Mouse (Mus musculus) heart, postnatal 0 days (tissue): Measurements from ENCODE around the gene Prkch. TPM values are rescaled to one million over a fixed set of nuclear protein-coding genes. Genes with fewer than 3 reads are reported as not detected.

ENCODE experiments used
- ATAC-seq: fragments of 200-750 bp; cut with Nextera tagmentation; 2 replicates; pipeline ENCODE4 v1.8.0; 2017; ENCODE audit warnings: low read depth, moderate number of reproducible peaks, moderate library complexity; ENCODE audit not compliant: insufficient read depth
- DNase-seq: peaks from one replicate; pipeline ENCODE4 v3.0.0-alpha.2; 2016; ENCODE audit warnings: low spot score
- H3K27ac ChIP-seq: fragments of 300-500 bp; sonication (generic); 2 replicates; pipeline ENCODE4 v1.5.1; 2014; ENCODE audit warnings: low read depth, mild to moderate bottlenecking
- H3K27me3 ChIP-seq: fragments of 300-500 bp; sonication (generic); 2 replicates; pipeline ENCODE4 v1.6.1; 2014; ENCODE audit warnings: low read length, mixed read lengths; ENCODE audit not compliant: control insufficient read depth, insufficient read depth
- H3K36me3 ChIP-seq: fragments of 300-500 bp; sonication (generic); replicated peaks from 2 replicates; pipeline ENCODE4 v1.6.1; 2014; ENCODE audit warnings: low read length, mixed read lengths; ENCODE audit not compliant: control insufficient read depth, insufficient read depth
- H3K4me1 ChIP-seq: fragments of 300-500 bp; sonication (generic); 2 replicates; pipeline ENCODE4 v1.6.1; 2014; ENCODE audit warnings: antibody characterized with exemption; ENCODE audit not compliant: control insufficient read depth, insufficient read depth
- H3K4me2 ChIP-seq: fragments of 300-500 bp; sonication (generic); 2 replicates; pipeline ENCODE4 v1.6.1; 2014; ENCODE audit warnings: low read depth, mild to moderate bottlenecking, low read length, moderate library complexity
- H3K4me3 ChIP-seq: fragments of 300-500 bp; sonication (generic); 2 replicates; pipeline ENCODE4 v1.5.1; 2014; ENCODE audit warnings: low read depth, low read length
- H3K9ac ChIP-seq: fragments of 300-500 bp; sonication (generic); replicated peaks from 2 replicates; pipeline ENCODE4 v1.6.1; 2014; ENCODE audit warnings: low read depth, low read length, mixed read lengths
- H3K9me3 ChIP-seq: fragments of 300-500 bp; sonication (generic); replicated peaks from 2 replicates; pipeline ENCODE4 v1.6.1; 2016; ENCODE audit warnings: low read length; ENCODE audit not compliant: control insufficient read depth
- CTCF ChIP-seq: IDR thresholded peaks from 2 replicates; pipeline ENCODE4 v1.5.1; 2016; ENCODE audit warnings: antibody characterized with exemption, control low read depth, low read depth
- EP300 ChIP-seq: IDR thresholded peaks from 2 replicates; pipeline ENCODE4 v1.6.1; 2016; ENCODE audit warnings: antibody characterized with exemption, low read depth
- WGBS: fragments of 180-500 bp; shearing (Covaris S2); extraction: QIAGEN DNeasy Blood & Tissue Kit; methylation state at CpG from one replicate; pipeline ENCODE4 v1.1.7; 2014; 5-methylcytosine and 5-hydroxymethylcytosine counted together
- polyA plus RNA-seq: library from polyadenylated mRNA; unstranded; fragments of >200 nt; fragmentation: Nextera tagmentation; extraction: Ambion mirVana; gene quantifications from 2 replicates; pipeline ENCODE4 v1.2.1, GENCODE M21; 2015
- total RNA-seq: library from RNA; depleted of rRNA; stranded (reverse); fragments of >200 nt; gene quantifications from 2 replicates; pipeline ENCODE4 v1.2.3, GENCODE M21; 2014; ENCODE audit warnings: low replicate concordance

Gene Prkch
- total and polyA plus RNA-seq, 2 experiments from 2014 or later = 7.9 to 20.5 TPM

DNA sequence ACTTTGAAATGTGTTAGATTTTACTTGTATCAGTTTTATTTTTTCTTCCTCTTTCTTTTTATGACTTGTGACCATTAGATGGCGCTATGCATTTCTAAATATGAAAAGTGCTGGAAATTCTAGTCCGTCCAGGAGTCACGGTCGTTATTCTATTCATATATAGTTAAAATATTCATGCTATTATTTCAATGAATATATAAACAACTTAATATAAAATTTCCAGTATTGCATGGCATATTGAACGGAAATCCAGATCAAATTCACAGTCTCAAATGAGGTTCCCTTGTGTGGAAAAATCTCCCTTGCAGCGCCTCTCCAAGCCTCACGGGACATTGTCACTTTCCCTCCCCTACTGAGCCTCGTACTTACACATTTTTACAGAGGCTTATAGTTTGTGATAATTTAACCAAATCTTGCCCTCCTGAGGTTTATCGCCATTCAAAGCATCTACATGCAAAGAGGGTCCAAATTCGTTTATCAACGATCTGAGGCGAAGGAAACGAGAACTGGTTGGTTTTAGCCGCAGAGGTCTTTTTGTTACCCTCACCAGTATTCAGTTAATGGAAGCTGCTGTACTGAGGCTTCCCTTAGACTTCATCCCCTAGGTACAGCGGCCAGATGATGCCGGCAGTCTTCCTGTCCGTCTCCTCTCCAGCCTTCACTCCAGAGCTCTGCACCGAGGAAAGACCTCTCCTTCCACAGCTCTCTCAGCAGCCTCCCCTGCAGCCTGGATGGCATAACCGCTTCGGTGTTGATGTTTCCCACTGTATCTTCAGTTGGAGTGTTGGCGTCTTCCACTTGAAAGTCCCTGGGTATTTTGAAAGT is 19.6 kb upstream of the Prkch start:
- TF ChIP-seq EP300 = no peak
- TF ChIP-seq CTCF = peak; percentile 49
- Histone ChIP-seq H3K9me3 (no peaks in the 10 kb centered on the region), H3K27me3 (no peaks in the 10 kb centered on the region), H3K36me3 (no peaks in the 10 kb centered on the region), H3K27ac (no peak overlapping the region), H3K9ac (peak overlapping the region; percentile 51; the same call in 1 of the 2 replicates), H3K4me2 (peak overlapping the region; percentile 80), H3K4me3 (peak overlapping the region; percentile 43), H3K4me1 (no peaks in the 10 kb centered on the region)
- DNase-seq (peak; percentile 58), ATAC-seq (no peak)
- 8% methylated on average over 21 of the region's 21 CpGs for WGBS

DNA sequence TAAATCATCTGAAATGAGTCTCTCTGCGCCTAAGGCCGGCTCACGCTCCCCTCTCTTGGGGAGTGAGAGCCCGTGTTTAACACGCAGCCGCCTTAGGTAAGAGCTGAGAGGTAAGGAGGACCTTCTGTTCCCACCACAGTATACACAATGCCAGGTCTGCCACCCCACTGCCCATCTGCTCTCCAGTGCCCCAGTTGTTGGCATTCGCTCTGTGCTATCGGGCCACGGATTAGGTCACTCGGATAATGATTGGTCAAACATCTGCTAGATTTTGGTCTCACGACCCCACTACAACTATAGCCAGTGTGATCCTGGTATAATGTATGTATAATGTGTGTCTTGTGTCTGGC is 19.0 kb upstream of the Prkch start:
- H3K27ac ChIP-seq = no peak overlapping the region
- ATAC-seq = no peak

DNA sequence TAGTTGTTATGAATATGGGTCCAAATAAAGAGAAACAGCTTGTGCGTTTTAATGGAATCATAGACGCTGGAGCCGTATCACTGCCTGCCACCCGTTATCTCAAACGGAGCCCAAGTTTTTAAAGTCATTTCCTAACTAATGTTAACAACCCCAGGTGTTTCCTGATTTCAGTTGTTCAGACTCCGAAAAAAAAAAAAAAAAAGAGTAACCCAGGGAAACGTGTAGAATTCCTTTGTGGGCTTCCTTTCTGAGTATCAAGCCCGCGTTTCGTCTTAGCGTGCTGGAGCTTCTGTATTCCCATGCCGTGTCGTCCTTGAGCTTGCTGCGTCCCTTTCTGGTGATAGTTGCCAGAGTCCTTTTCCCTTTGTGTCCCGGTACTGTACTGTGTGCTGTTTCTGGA is 10.0 kb upstream of the Prkch start:
- H3K9me3 ChIP-seq = no peaks in the 10 kb centered on the region
- DNase-seq (peak; percentile 37), ATAC-seq (peak; percentile 41)
- H3K4me3 ChIP-seq = peak overlapping the region; percentile 22
- TF ChIP-seq CTCF = no peak
- peak; percentile 47; the same call in 1 of the 2 replicates for TF ChIP-seq EP300
- 0 out of 2 replicates have a peak overlapping the region, but pooled peaks have one; percentile 14 for H3K9ac ChIP-seq
- no peaks in the 10 kb centered on the region for H3K36me3 ChIP-seq
- no peaks in the 10 kb centered on the region for H3K4me1 ChIP-seq
- H3K27me3 ChIP-seq = no peaks in the 10 kb centered on the region
- 23% methylated on average over 15 of the region's 15 CpGs for WGBS
- H3K27ac ChIP-seq = peak overlapping the region; percentile 61
- H3K4me2 ChIP-seq = peak overlapping the region; percentile 56

More for the DNA sequence above, 19.0 kb upstream of the Prkch start:
- TF ChIP-seq CTCF = no peak
- TF ChIP-seq EP300 = no peak
- Histone ChIP-seq H3K9ac (0 out of 2 replicates have a peak overlapping the region, but pooled peaks have one; percentile 51), H3K4me1 (no peaks in the 10 kb centered on the region), H3K4me3 (peak overlapping the region; percentile 43; the same call in 1 of the 2 replicates), H3K36me3 (no peaks in the 10 kb centered on the region), H3K9me3 (no peaks in the 10 kb centered on the region), H3K27me3 (no peaks in the 10 kb centered on the region), H3K4me2 (peak overlapping the region; percentile 80)
- DNase-seq = no peak
- WGBS = 60% methylated on average over 11 of the region's 11 CpGs

DNA sequence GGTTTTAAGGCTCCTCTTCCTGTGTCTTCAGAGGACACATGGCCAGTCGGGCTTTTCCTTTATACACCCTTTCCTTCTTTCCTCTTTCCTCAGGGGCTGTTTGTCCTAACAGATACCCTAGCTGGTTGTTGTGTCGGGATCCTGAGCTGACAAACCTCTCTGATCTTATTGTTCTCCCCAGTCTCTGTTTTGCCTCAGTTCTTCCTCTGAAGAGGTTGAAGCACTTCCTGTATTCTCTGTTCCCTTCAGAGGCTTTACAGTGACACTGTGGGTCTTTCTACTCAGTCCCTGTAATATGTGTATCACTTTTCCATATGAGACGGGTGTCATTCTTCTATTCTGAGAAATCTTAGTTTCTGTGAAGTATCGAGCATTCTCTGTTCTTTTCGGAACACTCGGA is 6.5 kb upstream of the Prkch start:
- no peak overlapping the region for H3K4me3 ChIP-seq
- H3K36me3 ChIP-seq = no peaks in the 10 kb centered on the region
- H3K9me3 ChIP-seq = no peaks in the 10 kb centered on the region
- H3K9ac ChIP-seq = no peak overlapping the region
- no peak overlapping the region for H3K4me2 ChIP-seq
- H3K27ac ChIP-seq = no peak overlapping the region
- H3K4me1 ChIP-seq = no peaks in the 10 kb centered on the region
- no peak for ATAC-seq
- TF ChIP-seq EP300 (no peak), CTCF (no peak)
- H3K27me3 ChIP-seq = no peaks in the 10 kb centered on the region
- 59% methylated on average over 6 of the region's 6 CpGs for WGBS
- no peak for DNase-seq

DNA sequence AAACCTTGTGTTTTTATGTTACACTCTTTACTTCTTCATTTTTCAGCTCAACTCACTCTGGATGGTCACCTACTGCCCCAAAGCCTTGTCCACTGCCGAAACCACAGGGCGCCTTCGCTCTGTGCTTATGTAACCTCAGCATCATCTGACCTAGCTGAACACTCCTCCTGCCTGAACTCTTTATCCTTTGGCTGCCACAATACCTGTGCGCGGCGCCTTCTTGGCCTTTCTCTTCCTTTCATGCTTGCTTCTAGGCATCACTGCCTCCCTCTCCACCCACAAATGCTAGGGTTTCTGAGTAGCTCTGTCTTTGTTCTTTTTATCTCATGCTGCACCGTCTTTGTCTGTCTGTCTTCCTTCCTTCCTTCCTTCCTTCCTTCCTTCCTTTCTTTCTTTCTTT is 3.8 kb upstream of the Prkch start:
- Histone ChIP-seq H3K9ac (no peak overlapping the region), H3K9me3 (no peaks in the 10 kb centered on the region), H3K4me2 (no peak overlapping the region), H3K4me3 (no peak overlapping the region), H3K27me3 (peaks cover 4% of the 10 kb centered on the region), H3K36me3 (no peaks in the 10 kb centered on the region), H3K27ac (no peak overlapping the region), H3K4me1 (no peaks in the 10 kb centered on the region)
- ATAC-seq = no peak
- WGBS = 80% methylated on average over 7 of the region's 7 CpGs
- no peak for TF ChIP-seq EP300
- no peak for TF ChIP-seq CTCF
- DNase-seq = no peak

DNA sequence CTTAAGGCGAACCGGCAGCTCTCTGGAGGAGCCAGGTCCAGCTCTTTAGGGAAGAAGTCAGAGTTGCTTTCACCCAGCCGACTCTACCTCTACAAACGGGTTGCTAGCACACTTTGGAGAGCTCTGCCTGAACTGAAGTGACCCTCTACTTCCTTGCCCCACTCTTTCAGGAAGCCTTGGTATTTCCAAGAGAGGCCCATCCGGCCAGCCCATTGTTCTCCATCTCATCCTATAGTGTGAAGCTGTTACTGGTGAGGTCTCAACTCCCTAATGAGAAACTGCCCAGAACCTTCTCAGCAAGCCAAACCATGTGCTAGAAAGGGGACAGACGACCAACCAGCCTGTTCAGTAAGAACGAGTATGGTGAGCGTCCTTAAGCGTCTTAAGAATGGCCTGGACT is 1.3 kb upstream of the Prkch start:
- Histone ChIP-seq H3K27ac (peak overlapping the region; percentile 89), H3K36me3 (no peaks in the 10 kb centered on the region), H3K9me3 (no peaks in the 10 kb centered on the region), H3K4me2 (no peak overlapping the region), H3K4me3 (no peak overlapping the region), H3K27me3 (peaks cover 10% of the 10 kb centered on the region), H3K4me1 (no peaks in the 10 kb centered on the region), H3K9ac (no peak overlapping the region)
- ATAC-seq = peak; percentile 36
- TF ChIP-seq CTCF = no peak
- peak; percentile 60; the same call in 1 of the 2 replicates for TF ChIP-seq EP300
- peak; percentile 41 for DNase-seq
- WGBS = 61% methylated on average over 9 of the region's 9 CpGs
